Mouse (Mus musculus): ENCODE measurements around the gene 4930544D05Rik. TPM values are rescaled to one million over a fixed set of nuclear protein-coding genes. Genes with fewer than 3 reads are reported as not detected.
"Not testable (repeated sequence)": the region's sequence is repeated elsewhere in the genome, so short reads cannot be mapped to it uniquely, and the experiment has no call there.

Gene 4930544D05Rik
- not detected for total RNA-seq (2021)

- intact Hi-C loops (cut with DNase I), result no loop called here
- no peak for DNase-seq
Measured at GRCm38 (mm10) chr11:70615516-70616093, at the start of gene 4930544D05Rik. TSS of gene 4930544D05Rik (plus strand) at chr11:70615848.

- intact Hi-C loops (cut with DNase I), result no loop called here
- peak; percentile 35 to 40 for DNase-seq
Measured at GRCm38 (mm10) chr11:70566586-70566985, 49.1 kb upstream of the 4930544D05Rik start.

DNA sequence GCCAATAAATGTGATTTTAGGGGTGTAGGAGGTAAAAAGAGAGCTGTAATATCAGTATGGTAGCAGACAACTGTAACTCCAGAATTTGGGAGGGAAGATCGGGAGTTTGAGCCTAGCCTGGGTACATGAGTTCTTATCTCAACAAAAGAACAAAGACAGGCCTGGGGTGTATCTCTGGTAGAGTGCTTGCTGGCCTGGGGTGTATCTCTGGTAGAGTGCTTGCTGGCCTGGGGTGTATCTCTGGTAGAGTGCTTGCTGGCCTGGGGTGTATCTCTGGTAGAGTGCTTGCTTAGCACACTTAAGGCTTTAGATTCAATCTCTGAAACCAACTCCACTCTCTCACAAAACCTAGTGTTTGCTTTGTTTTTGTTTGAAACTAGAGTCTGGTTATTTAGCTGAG, 45.0 kb upstream of the 4930544D05Rik start:
- intact Hi-C loops (cut with DNase I), result not testable (repeated sequence)

DNA sequence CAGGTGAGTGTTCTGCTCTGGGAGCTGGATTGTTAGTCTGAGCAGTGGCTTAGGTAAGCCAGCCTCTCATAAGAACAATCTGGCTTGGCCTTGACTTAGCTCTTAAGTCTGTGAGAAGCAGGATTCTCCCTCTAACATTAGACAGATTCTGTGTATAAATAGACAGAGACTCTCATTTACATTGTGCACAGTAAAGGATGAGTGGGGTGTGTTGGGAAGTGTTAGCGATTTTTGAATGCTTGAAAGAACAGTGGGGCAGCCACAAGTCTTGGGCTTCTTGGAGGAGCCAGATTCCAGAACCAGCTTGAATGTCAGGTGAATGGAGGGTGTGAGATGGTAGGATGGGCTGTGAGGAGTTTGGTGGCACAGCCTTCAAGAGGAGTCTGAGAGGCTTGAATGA, 44.0 kb upstream of the 4930544D05Rik start:
- intact Hi-C loops (cut with DNase I), result no loop called here
- DNase-seq, result no peak

More for the DNA sequence above, 45.0 kb upstream of the 4930544D05Rik start:
- DNase-seq, result not testable (repeated sequence)

GRCm38 (mm10) chr11:70572348-70572902, 43.2 kb upstream of the 4930544D05Rik start:
- no peak for DNase-seq
- intact Hi-C loops (cut with DNase I), result no loop called here

DNA sequence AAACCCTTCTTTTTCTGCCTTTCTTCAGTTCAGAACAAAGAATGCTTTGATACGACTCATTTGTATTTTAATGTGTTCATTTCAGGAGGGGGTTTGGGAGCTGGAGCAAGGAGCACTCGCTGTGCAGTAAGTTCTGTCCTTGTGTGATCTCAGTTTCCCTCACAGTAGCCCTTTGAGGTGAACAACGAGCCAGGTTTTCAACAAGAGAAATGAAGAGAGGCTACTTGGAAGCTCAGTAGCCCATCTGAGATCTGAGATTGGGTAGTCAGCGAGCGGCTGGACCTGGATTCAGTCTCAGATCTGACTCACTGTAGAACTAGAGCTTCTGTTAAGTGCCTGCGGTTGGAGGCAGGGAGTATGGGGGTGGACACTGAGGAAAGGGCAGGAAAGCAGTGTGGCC, 41.8 kb upstream of the 4930544D05Rik start:
- no peak for DNase-seq
- intact Hi-C loops (cut with DNase I), result no loop called here

- no peak for DNase-seq
- intact Hi-C loops (cut with DNase I), result no loop called here
Measured at GRCm38 (mm10) chr11:70577201-70577600, 38.4 kb upstream of the 4930544D05Rik start.

DNA sequence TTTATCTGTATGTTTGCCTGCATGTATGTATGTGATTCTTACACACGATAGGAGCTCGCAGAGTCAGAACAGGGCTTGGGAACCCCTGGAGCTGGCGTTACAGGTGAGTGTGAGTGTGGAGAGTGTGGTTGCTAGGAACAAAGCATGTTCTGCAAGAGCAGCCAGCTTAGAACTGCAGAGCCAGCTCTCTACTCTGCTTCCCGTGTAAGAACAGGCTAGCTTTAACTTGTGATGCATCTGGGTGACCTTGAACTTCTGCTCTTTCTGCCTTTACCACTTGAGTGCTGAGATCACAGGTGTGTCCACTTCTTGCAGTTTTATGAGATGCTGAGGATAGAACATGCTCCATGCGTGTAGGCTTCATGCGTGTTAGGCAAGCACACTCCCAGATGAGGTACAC, 36.7 kb upstream of the 4930544D05Rik start:
- no peak for DNase-seq
- intact Hi-C loops (cut with DNase I), result no loop called here

GRCm38 (mm10) chr11:70579710-70580357, 35.8 kb upstream of the 4930544D05Rik start:
- intact Hi-C loops (cut with DNase I), result loop anchor here (2.0 kb wide), 1 partner anchor 15 kb away; no protein-coding TSS in a partner anchor
- no peak for DNase-seq

- intact Hi-C loops (cut with DNase I), result loop anchor here (2.0 kb wide), 1 partner anchor 16 kb away; no protein-coding TSS in a partner anchor
- DNase-seq, result no peak
Measured at GRCm38 (mm10) chr11:70580358-70580720, 35.3 kb upstream of the 4930544D05Rik start.

DNA sequence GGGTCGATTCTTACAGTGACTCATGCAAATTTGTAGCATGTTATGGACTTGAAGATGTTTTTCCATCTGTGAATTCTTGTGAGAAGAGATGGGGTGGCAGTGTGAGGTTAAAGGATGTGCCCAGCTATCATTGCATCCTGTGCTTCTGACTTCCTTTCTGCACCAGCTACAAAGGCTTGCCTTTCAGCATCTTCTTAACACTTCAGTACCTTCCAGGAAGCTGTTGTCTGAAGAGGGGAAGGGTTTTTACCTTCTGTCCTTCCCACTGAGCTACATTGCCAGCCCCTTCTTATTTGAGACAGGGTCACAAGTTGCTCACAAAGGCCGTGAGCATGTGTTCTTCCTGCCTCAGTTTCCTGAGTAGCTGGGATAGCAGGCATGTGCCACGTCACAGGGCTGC, 34.7 kb upstream of the 4930544D05Rik start:
- DNase-seq, result no peak
- intact Hi-C loops (cut with DNase I), result loop anchor here (2.0 kb wide), 1 partner anchor 16 kb away; no protein-coding TSS in a partner anchor

DNA sequence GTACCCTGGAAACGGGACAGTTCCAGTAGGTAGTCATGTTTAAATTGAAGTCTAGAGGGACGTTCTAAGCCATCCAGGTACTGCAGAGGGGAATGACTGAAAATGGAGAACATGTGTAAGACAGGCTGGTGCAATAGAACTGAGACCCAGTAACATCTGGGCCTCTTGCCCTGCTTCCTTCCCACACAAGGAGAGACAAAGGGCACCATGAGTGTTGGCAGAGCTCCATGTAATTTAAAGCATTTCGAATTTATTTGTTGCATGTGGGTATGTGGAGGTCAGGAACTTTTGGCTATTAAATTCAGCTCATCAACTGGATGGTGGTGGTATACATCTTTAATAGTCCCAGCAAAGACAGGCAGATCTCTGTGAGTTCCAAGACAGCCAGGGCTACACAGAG, 33.5 kb upstream of the 4930544D05Rik start:
- DNase-seq, result no peak
- intact Hi-C loops (cut with DNase I), result loop anchor here (2.0 kb wide), 1 partner anchor 15 kb away; no protein-coding TSS in a partner anchor

DNA sequence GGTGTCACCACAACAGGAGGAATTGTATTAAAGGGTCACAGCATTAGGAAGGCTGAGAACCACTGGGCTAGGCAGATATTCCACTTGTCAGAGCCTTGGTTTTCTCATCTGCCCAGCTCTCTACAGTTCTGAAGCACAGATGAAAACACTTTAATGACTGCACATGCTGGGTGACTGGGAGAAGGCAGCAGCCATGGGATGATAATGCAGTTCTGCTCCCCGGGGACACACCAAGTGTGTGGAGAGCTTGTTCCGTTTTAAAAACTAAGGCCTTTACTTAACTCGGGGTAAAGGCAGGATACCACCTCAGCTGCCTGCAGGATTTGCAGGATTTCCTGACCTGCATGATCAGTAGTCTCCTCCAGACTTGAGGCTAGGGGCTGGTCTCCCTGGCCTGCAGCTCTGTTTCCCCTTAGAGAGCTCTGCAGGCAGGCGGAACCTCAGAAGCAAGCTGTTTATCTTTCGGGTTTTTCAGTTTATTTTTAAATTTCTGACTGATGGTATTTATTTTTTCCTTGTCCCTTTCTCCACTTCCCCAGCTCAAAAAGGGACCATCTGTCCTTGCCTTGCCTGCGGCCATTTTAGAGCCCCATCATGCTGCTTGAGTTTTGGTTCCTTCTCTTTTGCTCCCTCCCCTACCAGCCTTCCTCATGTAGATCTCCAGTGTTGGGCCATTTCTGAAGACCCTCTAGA, 32.5 kb upstream of the 4930544D05Rik start:
- intact Hi-C loops (cut with DNase I), result loop anchor here (2.0 kb wide), 1 partner anchor 14 kb away; no protein-coding TSS in a partner anchor
- peak; percentile 44 to 47 for DNase-seq

- DNase-seq, result no peak
Measured at GRCm38 (mm10) chr11:70583775-70584174, 31.9 kb upstream of the 4930544D05Rik start.

GRCm38 (mm10) chr11:70585457-70585856, 30.2 kb upstream of the 4930544D05Rik start:
- intact Hi-C loops (cut with DNase I), result no loop called here
- peak; percentile 70 to 71 for DNase-seq

More at GRCm38 (mm10) chr11:70583775-70584174, 31.9 kb upstream of the 4930544D05Rik start:
- intact Hi-C loops (cut with DNase I), result loop anchor here (2.0 kb wide), 1 partner anchor 13 kb away; no protein-coding TSS in a partner anchor

GRCm38 (mm10) chr11:70586261-70586660, 29.4 kb upstream of the 4930544D05Rik start:
- no peak for DNase-seq
- intact Hi-C loops (cut with DNase I), result no loop called here

- no peak for DNase-seq
- intact Hi-C loops (cut with DNase I), result no loop called here
Measured at GRCm38 (mm10) chr11:70586954-70587353, 28.7 kb upstream of the 4930544D05Rik start.

- intact Hi-C loops (cut with DNase I), result no loop called here
- no peak for DNase-seq
Measured at GRCm38 (mm10) chr11:70591733-70592132, 23.9 kb upstream of the 4930544D05Rik start.

DNA sequence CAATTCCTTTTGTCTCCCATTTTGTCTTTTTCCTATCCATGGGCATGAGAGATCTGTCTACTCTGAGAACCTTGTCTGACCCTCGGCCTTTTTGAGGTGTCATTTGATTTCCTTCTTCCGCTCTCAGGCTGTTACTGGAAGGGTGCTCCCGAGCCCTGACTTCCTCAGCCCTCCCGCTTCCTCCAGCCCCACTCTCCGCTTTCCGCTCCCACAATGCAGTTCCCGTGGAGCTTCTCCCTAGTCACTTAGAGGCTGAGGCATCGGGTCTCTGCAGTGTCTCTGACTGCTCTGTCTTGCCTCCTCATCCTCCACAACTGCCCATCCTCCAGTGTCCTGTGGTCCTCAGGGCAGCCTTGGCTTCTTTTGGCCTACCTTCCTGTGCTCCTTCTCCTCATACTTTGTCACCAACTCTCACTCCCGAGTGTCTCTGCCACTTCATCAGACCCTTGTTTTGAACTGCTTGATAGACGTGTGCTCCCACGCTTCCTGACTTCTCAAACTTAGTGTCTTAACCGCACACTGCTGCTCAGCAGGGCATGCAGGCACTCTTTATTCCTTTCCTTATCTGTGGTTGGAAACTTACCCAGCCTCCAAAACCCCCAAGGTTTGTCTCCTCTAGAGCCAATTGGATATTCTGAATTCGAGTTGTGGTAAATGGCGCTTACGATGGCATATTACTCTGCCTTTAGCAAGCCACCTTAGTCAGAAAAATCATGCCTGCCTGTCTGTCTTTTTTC, 21.2 kb upstream of the 4930544D05Rik start:
- peak; percentile 32 to 44 for DNase-seq
- intact Hi-C loops (cut with DNase I), result no loop called here

- intact Hi-C loops (cut with DNase I), result loop anchor here (2.0 kb wide), 1 partner anchor 13 kb away; no protein-coding TSS in a partner anchor
- DNase-seq, result no peak
Measured at GRCm38 (mm10) chr11:70595638-70596037, 20.0 kb upstream of the 4930544D05Rik start.
